Mouse (Mus musculus) Patski (cell line): ENCODE data around the gene Adgrl3. TPM values are rescaled to one million over a fixed set of nuclear protein-coding genes. Genes with fewer than 3 reads are reported as not detected.

Source experiments
- ATAC-seq: fragments of 100-300 bp; one replicate; pipeline ENCODE4 v1.8.0; 2021
- CTCF ChIA-PET: fragments of 350-600 bp; sonication (Branson Sonifier 250); formaldehyde crosslinking; loops from one replicate; lab custom pipeline; 2022; ENCODE audit warnings: inconsistent platforms; lab: Charles Lee
- POLR2A ChIA-PET: fragments of 350-600 bp; sonication (Branson Sonifier 250); formaldehyde crosslinking; loops from one replicate; lab custom pipeline; 2022; ENCODE audit warnings: antibody characterized with exemption, inconsistent platforms; lab: Charles Lee
- DNase-seq: peaks from one replicate; pipeline ENCODE4 v3.0.0-alpha.2; 2011; ENCODE audit warnings: low read depth, low spot score
- H3K27me3 ChIP-seq: fragments of 371-371 bp; one replicate; pipeline ENCODE4 v1.5.1; 2021
- CTCF ChIP-seq: fragments of 100-300 bp; IDR thresholded peaks from one replicate; pipeline ENCODE4 v1.5.1; 2021
- in situ Hi-C: fragments of 300-500 bp; cut with MboI; formaldehyde crosslinking; loops from 3 replicates; pipeline ENCODE4 v1.11.1; 2018; ENCODE audit warnings: low pct_unique_long_range_greater_than_20kb, mixed read lengths
- polyA plus RNA-seq: library from polyadenylated mRNA; unstranded; gene quantifications from one replicate; pipeline ENCODE4 v1.2.3, GENCODE M21; 2021

The Adgrl3 gene
- polyA plus RNA-seq, 1 experiment from 2014 or later, result 0.03 TPM

- ATAC-seq (no peak), DNase-seq (no peak)
- in situ Hi-C loops, result no loop called here
- no peak for TF ChIP-seq CTCF
- ChIA-PET POLR2A (no interaction called here), CTCF (no interaction called here)
- H3K27me3 ChIP-seq, result peaks cover 6% of the 10 kb centered on the region
Observed at GRCm38 (mm10) chr5:81043875-81044274, 23.9 kb downstream of the Adgrl3 start.

DNA sequence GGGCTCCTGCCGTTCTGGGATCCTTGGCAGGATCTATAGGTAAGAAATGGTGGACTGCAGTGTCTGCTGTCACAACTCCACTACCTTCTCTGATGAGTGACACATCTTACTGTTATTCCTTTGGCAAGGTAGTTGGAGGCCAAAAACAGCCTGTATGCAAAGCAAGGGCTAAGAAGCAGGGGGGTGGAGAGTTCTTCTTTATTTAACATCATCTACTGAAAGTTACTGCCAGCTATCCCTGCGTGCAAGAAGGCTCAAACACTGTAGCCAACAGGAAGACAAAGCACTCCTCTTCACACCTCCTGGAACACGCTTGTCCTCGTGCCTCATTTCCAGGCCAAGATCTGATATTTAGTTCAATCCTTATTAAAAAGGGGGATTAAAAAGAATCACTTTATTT is 26.2 kb downstream of the Adgrl3 start:
- no peak for TF ChIP-seq CTCF
- peaks cover 19% of the 10 kb centered on the region for H3K27me3 ChIP-seq
- no peak for DNase-seq
- ChIA-PET CTCF (no interaction called here), POLR2A (no interaction called here)
- in situ Hi-C loops, result no loop called here
- ATAC-seq, result no peak

DNA sequence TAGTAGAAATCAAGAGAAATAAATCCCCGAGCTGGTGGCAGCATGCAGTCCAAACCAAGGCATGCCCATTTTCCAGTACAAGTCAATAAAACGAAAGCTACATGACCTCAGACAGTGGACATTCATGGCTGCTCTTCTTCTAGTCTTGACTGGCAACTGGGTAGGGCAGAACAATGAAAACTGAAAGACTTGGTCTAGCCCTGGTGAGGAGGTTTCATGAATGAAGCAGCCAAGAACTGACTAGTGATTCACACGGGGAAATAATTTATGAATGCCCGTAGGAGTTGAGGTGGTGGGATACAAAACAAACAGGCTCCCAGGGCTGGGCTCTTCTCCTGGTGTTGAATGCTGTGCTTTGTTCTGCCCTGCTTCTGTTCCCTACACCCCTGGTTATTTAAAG is 34.7 kb downstream of the Adgrl3 start:
- CTCF ChIA-PET, result interaction anchor here (0.6 kb wide), 1 partner anchor 21 kb away, joined by 3 read pairs; no protein-coding TSS in a partner anchor
- H3K27me3 ChIP-seq, result peaks cover 16% of the 10 kb centered on the region
- DNase-seq (no peak), ATAC-seq (no peak)
- POLR2A ChIA-PET, result no interaction called here
- TF ChIP-seq CTCF, result no peak
- in situ Hi-C loops, result no loop called here

- in situ Hi-C loops, result no loop called here
- POLR2A ChIA-PET, result no interaction called here
- peaks cover 19% of the 10 kb centered on the region for H3K27me3 ChIP-seq
- TF ChIP-seq CTCF, result no peak
- CTCF ChIA-PET, result no interaction called here
- DNase-seq (no peak), ATAC-seq (no peak)
Observed at GRCm38 (mm10) chr5:81055253-81055652, 35.3 kb downstream of the Adgrl3 start.

DNA sequence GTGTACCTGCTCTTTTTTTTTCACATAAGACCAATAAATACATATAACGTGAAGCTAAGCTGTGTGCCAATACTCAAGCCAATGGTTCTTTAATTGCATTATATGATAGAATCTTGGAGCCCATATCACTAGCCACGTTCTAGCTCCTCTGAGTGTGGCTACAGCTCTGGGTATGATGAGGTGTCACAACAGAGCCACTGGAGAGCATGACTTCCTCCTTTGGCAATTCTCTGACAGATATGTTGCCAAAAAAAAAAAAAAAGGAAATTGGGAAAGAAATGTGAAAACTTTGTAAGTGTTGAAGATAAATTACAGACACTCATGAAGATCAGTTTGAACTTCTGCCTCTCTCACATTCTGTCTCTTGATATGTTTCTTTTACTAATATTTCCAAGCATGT is 38.2 kb downstream of the Adgrl3 start:
- no peak for DNase-seq
- ChIA-PET POLR2A (no interaction called here), CTCF (no interaction called here)
- H3K27me3 ChIP-seq, result peaks cover 14% of the 10 kb centered on the region
- in situ Hi-C loops, result no loop called here
- no peak for TF ChIP-seq CTCF
- ATAC-seq, result no peak

DNA sequence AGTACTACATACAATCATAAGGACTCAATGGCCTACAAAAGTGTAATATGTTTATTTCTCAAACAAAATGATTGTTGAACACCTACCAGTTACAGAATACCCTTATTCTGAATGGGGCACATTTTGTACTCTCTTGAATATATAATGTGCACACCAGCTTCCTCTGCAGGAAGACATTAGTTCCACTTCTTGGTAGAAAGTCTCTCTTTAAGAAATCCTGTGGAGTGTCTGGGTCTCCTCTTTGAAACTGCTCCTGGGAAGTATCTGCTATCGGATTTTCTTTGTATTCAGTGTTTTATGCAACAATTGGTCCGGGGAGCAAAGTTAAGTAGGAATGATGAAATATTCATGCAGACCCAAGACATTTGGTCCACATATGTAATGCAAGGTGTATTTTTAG is 41.0 kb downstream of the Adgrl3 start:
- POLR2A ChIA-PET, result no interaction called here
- DNase-seq, result no peak
- ATAC-seq, result no peak
- CTCF ChIA-PET, result no interaction called here
- H3K27me3 ChIP-seq, result peaks cover 11% of the 10 kb centered on the region
- no peak for TF ChIP-seq CTCF
- in situ Hi-C loops, result no loop called here

GRCm38 (mm10) chr5:81061386-81061785 is 41.4 kb downstream of the Adgrl3 start:
- DNase-seq, result no peak
- ChIA-PET CTCF (no interaction called here), POLR2A (no interaction called here)
- TF ChIP-seq CTCF, result no peak
- in situ Hi-C loops, result no loop called here
- peaks cover 11% of the 10 kb centered on the region for H3K27me3 ChIP-seq
- no peak for ATAC-seq

- ATAC-seq (no peak), DNase-seq (no peak)
- POLR2A ChIA-PET, result no interaction called here
- in situ Hi-C loops, result no loop called here
- CTCF ChIA-PET, result no interaction called here
- TF ChIP-seq CTCF, result no peak
- H3K27me3 ChIP-seq, result peaks cover 9% of the 10 kb centered on the region
Observed at GRCm38 (mm10) chr5:81064026-81064425, 44.1 kb downstream of the Adgrl3 start.

DNA sequence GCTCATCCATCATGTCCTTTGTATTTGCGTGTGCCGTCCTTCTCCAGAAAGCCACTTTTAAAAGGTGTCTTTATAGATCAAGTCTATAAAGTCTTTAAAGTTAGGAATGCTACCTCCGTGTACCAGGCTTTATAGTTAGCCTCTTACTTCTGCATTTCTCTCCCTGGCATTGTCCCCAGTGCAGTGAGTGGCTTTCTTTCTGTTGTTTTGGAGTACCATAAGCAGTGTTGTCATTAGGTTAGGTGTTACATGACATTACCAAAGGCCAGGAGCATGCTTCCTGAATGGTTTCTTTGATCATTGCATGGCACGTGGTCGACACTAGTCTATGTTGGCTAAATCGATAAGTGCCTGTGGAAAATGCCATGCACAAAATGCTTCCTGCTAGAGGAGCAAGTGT is 48.2 kb downstream of the Adgrl3 start:
- ATAC-seq, result no peak
- no peak for TF ChIP-seq CTCF

GRCm38 (mm10) chr5:81068839-81069238 is 48.9 kb downstream of the Adgrl3 start:
- ATAC-seq, result no peak
- in situ Hi-C loops, result no loop called here
- POLR2A ChIA-PET, result no interaction called here

More for the DNA sequence above, 48.2 kb downstream of the Adgrl3 start:
- in situ Hi-C loops, result no loop called here
- CTCF ChIA-PET, result no interaction called here
- POLR2A ChIA-PET, result no interaction called here
- no peaks in the 10 kb centered on the region for H3K27me3 ChIP-seq
- DNase-seq, result no peak

DNA sequence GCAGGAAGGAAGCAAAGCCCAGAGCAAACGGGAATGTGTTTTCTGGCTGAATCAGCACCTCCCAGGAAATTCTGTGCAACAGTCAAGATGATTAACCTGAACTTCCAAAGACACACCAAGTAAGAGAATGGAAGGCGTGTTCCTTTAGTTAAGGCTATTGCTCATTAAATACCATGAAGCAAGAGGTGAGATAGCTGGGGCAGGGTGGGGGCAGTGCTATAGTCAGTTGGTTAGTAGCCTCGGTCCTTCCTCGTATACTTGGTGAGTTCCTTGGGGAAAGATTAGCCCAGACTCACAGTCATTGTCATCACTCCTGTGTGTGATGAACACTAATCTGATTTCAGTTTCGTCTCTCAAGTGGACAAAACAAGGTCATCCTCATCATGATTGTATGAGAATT is 53.0 kb downstream of the Adgrl3 start:
- in situ Hi-C loops, result no loop called here
- DNase-seq, result no peak
- TF ChIP-seq CTCF, result no peak
- no peak for ATAC-seq
- H3K27me3 ChIP-seq, result peaks cover 10% of the 10 kb centered on the region
- ChIA-PET POLR2A (interaction anchor here (0.6 kb wide), 1 partner anchor 81 kb away, joined by 3 read pairs; no protein-coding TSS in a partner anchor), CTCF (no interaction called here)

More at GRCm38 (mm10) chr5:81068839-81069238, 48.9 kb downstream of the Adgrl3 start:
- CTCF ChIA-PET, result no interaction called here
- DNase-seq, result no peak
- TF ChIP-seq CTCF, result no peak
- no peaks in the 10 kb centered on the region for H3K27me3 ChIP-seq

DNA sequence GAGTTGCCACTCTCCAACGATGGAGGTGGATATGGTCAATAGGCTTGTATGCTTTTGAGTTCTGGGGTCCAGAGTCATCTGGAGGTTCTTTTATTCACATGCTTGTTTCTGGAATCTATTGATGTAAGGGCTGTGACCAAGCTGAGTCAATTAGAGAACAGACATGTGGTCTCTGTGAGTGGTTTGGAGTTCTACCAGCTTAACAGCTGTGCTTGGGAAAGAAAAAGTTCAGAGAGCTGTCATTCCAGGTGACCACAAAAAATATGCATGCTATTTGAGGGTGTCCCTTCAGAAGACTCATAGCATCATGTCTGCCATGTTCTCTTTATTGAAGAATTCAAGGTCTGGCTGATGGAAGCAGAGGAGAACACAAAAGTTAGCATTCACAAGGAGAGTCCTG is 53.9 kb downstream of the Adgrl3 start:
- POLR2A ChIA-PET, result no interaction called here
- no peak for TF ChIP-seq CTCF
- DNase-seq, result no peak
- in situ Hi-C loops, result no loop called here
- H3K27me3 ChIP-seq, result peaks cover 13% of the 10 kb centered on the region
- ATAC-seq, result no peak
- CTCF ChIA-PET, result no interaction called here
